Mouse (Mus musculus): ENCODE measurements at regions not wholly inside any gene's neighbourhood (a gene's known extent, or its start where the extent isn't known, plus 50 kb on each side); places are given as distances from the start of the nearest gene placed in this dataset.
A peak's percentile ranks its signal among the peaks of the same experiment; 100 is the strongest.
"Not testable (repeated sequence)": the region's sequence is repeated elsewhere in the genome, so short reads cannot be mapped to it uniquely, and the experiment has no call there.

DNA sequence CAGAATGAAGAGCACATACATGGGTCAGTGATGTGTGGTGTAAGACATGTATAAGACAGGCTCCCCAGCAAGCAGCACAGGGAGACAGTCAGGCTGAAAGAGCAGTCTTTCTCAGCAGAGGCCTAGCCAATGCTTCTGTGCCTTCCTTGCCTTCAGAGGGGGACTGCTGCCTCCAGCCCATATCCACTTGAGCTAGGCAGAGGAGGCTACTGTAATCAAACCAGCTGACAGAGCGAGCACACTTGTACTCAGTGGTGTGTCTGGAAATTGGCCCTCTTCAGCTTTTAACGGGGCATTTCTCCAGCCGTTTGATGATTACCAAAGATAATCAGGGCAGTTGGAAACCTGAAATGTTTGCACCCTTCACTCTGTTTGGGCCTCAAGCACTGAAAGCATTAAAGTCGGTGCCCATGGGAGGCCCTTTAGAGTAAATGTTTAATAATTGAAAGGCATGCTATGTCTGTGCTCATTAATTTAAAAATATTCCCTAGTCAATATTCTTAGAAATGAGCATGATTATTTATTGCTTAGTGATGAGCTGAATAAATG is 326.0 kb upstream of the Gm6657 start:
- no peaks in the 10 kb centered on the region for H3K9me3 ChIP-seq (ENCODE audit: low read length)
- no peaks in the 10 kb centered on the region for H3K36me3 ChIP-seq (ENCODE audit: insufficient read depth, low read length)
- H3K4me3 ChIP-seq (replicated peaks; ENCODE audit: low read length), result no peak overlapping the region
- no peaks in the 10 kb centered on the region for H3K4me1 ChIP-seq (replicated peaks; ENCODE audit: low read depth, low read length)
- TF ChIP-seq POU5F1 (IDR thresholded peaks at IDR 0.05; ENCODE audit: borderline replicate concordance, low read length), result no peak
- no peak for TF ChIP-seq NANOG (IDR thresholded peaks at IDR 0.05; ENCODE audit: borderline replicate concordance, low read length)
- TF ChIP-seq CTCF (conservative IDR thresholded peaks at IDR 0.05; ENCODE audit: low read length), result no peak
- no peaks in the 10 kb centered on the region for H3K27me3 ChIP-seq (ENCODE audit: insufficient read depth, low read length)

DNA sequence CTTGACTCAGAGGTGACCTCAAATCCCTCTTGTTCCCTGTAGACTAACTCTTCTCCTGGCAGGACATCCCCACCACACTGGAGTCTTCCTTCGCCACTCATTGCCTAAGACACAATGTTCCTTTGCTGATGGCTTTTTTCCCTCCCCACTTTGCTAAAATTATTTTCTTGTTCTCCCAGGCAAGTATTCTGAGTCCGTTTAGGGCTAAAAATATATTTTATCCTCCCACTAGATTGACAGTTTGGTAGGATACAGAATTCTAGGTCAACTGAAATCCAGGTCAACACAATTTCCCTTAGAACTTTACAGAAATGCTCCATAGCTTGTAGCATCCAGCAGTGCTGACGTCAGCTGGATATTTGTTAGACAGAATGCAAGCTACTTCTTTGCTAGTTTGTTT is 324.7 kb upstream of the Gm6657 start:
- no peak for TF ChIP-seq POU5F1 (IDR thresholded peaks at IDR 0.05; ENCODE audit: borderline replicate concordance, low read length)
- TF ChIP-seq CTCF (conservative IDR thresholded peaks at IDR 0.05; ENCODE audit: low read length), result no peak
- no peak for TF ChIP-seq NANOG (IDR thresholded peaks at IDR 0.05; ENCODE audit: borderline replicate concordance, low read length)
- no peaks in the 10 kb centered on the region for H3K4me1 ChIP-seq (replicated peaks; ENCODE audit: low read depth, low read length)
- no peaks in the 10 kb centered on the region for H3K27me3 ChIP-seq (ENCODE audit: insufficient read depth, low read length)
- H3K36me3 ChIP-seq (ENCODE audit: insufficient read depth, low read length), result no peaks in the 10 kb centered on the region
- H3K9me3 ChIP-seq (ENCODE audit: low read length), result no peaks in the 10 kb centered on the region
- H3K4me3 ChIP-seq (replicated peaks; ENCODE audit: low read length), result no peak overlapping the region

DNA sequence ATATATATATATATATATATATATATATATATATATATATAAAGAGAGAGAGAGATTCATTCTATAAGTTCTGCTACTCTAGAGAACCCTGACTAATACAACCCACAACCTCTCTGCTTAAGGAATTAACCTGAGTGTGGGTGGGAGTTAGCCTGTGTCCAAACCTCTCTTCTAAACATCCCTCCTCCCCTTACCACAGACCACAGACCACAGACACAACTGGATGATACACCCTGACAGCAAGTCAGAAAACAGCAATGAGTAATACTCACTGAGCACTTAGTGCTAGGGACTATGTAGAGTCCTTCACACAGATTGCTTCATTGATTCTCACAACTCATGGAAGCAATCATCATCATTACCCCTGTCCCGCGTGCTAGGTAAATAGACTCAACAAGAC is 306.7 kb upstream of the Gm6657 start:
- TF ChIP-seq CTCF (conservative IDR thresholded peaks at IDR 0.05; ENCODE audit: low read length) (no peak), NANOG (IDR thresholded peaks at IDR 0.05; ENCODE audit: borderline replicate concordance, low read length) (no peak), POU5F1 (IDR thresholded peaks at IDR 0.05; ENCODE audit: borderline replicate concordance, low read length) (no peak)
- no peaks in the 10 kb centered on the region for H3K36me3 ChIP-seq (ENCODE audit: insufficient read depth, low read length)
- H3K9me3 ChIP-seq (ENCODE audit: low read length), result no peaks in the 10 kb centered on the region
- no peak overlapping the region for H3K4me3 ChIP-seq (replicated peaks; ENCODE audit: low read length)
- H3K4me1 ChIP-seq (replicated peaks; ENCODE audit: low read depth, low read length), result no peaks in the 10 kb centered on the region
- no peaks in the 10 kb centered on the region for H3K27me3 ChIP-seq (ENCODE audit: insufficient read depth, low read length)

DNA sequence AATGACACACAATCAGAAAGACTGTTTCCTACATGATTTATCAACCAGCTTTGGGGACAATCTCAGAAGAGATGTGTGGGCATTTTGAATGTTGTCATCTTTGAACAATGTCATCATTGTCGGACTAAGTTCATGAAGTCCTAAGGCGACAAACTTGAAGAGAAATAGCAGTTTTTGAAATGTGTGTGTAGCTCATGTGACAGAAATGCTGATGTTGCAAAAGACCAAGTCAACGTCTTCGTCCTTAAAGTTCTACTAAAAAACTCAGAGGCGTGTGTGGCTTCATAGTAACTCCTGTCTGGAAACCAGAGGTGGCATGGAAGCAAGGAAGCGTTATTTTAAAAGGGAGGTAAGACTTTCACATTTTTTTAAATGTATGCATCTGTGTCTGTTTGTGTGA is 302.6 kb upstream of the Gm6657 start:
- Histone ChIP-seq H3K4me1 (replicated peaks; ENCODE audit: low read depth, low read length) (no peaks in the 10 kb centered on the region), H3K9me3 (ENCODE audit: low read length) (no peaks in the 10 kb centered on the region), H3K36me3 (ENCODE audit: insufficient read depth, low read length) (no peaks in the 10 kb centered on the region), H3K27me3 (ENCODE audit: insufficient read depth, low read length) (no peaks in the 10 kb centered on the region), H3K4me3 (replicated peaks; ENCODE audit: low read length) (no peak overlapping the region)
- TF ChIP-seq POU5F1 (IDR thresholded peaks at IDR 0.05; ENCODE audit: borderline replicate concordance, low read length) (no peak), CTCF (conservative IDR thresholded peaks at IDR 0.05; ENCODE audit: low read length) (no peak), NANOG (IDR thresholded peaks at IDR 0.05; ENCODE audit: borderline replicate concordance, low read length) (no peak)

DNA sequence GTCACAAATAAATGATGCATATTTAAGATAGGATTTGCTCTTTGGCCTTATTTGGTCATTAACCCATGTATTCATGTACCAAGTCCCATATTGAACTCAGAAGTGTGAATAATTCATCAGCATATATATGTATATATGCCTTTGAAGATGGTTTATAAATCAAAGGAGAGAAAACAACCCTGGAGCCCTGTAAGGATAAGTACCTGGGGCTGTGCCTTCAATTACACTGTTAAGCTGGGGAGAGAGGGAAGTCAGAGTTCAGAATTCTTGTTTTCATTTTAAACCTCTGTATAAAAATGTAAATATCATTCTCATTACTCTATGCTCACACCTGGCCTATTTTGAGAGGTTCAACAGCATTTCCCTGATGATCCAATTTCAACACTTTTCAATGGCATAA is 299.8 kb upstream of the Gm6657 start:
- H3K9me3 ChIP-seq (ENCODE audit: low read length), result no peaks in the 10 kb centered on the region
- TF ChIP-seq CTCF (conservative IDR thresholded peaks at IDR 0.05; ENCODE audit: low read length) (no peak), POU5F1 (IDR thresholded peaks at IDR 0.05; ENCODE audit: borderline replicate concordance, low read length) (no peak), NANOG (IDR thresholded peaks at IDR 0.05; ENCODE audit: borderline replicate concordance, low read length) (no peak)
- no peaks in the 10 kb centered on the region for H3K4me1 ChIP-seq (replicated peaks; ENCODE audit: low read depth, low read length)
- no peaks in the 10 kb centered on the region for H3K36me3 ChIP-seq (ENCODE audit: insufficient read depth, low read length)
- no peak overlapping the region for H3K4me3 ChIP-seq (replicated peaks; ENCODE audit: low read length)
- no peaks in the 10 kb centered on the region for H3K27me3 ChIP-seq (ENCODE audit: insufficient read depth, low read length)

DNA sequence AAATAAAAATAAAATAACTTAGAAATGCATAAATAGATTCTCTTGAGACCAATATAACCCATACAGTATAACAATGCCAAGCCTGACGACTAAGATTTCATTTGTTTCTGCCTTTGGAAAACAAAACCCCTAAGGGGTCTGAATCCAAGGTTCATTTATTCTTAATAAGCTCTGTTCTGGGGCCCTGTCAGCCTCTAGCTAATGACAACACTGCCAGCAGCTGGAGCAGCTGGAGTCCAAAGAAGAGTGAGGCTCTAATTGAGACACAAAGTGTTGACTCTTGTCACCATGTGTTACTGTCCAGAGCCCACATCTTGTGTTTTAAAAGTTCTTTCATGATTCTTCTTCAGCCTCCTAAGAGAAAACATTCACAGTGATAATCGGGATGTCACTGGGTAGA is 298.5 kb upstream of the Gm6657 start:
- Histone ChIP-seq H3K27me3 (ENCODE audit: insufficient read depth, low read length) (no peaks in the 10 kb centered on the region), H3K9me3 (ENCODE audit: low read length) (no peaks in the 10 kb centered on the region), H3K4me1 (replicated peaks; ENCODE audit: low read depth, low read length) (no peaks in the 10 kb centered on the region), H3K36me3 (ENCODE audit: insufficient read depth, low read length) (no peaks in the 10 kb centered on the region), H3K4me3 (replicated peaks; ENCODE audit: low read length) (no peak overlapping the region)
- no peak for TF ChIP-seq CTCF (conservative IDR thresholded peaks at IDR 0.05; ENCODE audit: low read length)
- TF ChIP-seq POU5F1 (IDR thresholded peaks at IDR 0.05; ENCODE audit: borderline replicate concordance, low read length), result no peak
- TF ChIP-seq NANOG (IDR thresholded peaks at IDR 0.05; ENCODE audit: borderline replicate concordance, low read length), result no peak

DNA sequence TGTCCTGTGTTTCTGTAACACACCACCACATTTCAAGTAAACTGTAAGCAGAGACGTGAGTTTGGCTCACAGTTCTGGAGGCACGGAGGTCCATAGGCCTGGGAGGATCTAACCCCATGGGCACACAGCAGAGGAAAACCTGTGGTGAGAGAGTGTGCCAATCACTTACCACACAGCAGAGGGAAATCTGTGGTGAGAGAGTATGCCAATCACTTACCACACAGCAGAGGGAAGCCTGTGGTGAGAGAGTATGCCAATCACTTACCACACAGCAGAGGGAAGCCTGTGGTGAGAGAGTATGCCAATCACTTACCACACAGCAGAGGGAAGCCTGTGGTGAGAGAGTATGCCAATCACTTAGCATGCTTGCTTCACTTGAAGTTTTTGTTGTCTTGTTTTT is 295.1 kb upstream of the Gm6657 start:
- H3K4me1 ChIP-seq (replicated peaks; ENCODE audit: low read depth, low read length); H3K36me3 ChIP-seq (ENCODE audit: insufficient read depth, low read length); H3K27me3 ChIP-seq (ENCODE audit: insufficient read depth, low read length); H3K9me3 ChIP-seq (ENCODE audit: low read length); H3K4me3 ChIP-seq (replicated peaks; ENCODE audit: low read length): not testable (repeated sequence)

DNA sequence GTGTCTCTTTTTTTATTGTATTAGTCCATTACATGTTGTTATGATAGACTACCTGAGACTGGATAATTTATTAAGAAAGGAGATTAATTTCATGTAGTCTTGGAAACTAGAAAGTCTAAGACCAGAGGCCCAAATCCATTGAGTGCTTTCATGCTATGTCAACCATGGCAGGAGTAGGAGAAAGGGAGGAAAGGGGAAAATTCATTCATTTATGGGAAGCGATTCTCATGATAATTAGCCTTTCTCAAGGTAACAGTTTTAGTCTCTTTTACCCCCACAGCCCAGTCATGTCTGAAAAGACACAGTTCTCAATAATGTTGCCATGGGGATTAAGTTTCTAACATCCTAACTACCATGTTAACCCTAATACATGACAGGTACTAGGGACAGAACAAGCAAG is 292.8 kb upstream of the Gm6657 start:
- Histone ChIP-seq H3K27me3 (ENCODE audit: insufficient read depth, low read length) (peaks cover 7% of the 10 kb centered on the region; the same call in 1 of the 2 replicates), H3K36me3 (ENCODE audit: insufficient read depth, low read length) (no peaks in the 10 kb centered on the region), H3K9me3 (ENCODE audit: low read length) (no peaks in the 10 kb centered on the region), H3K4me1 (replicated peaks; ENCODE audit: low read depth, low read length) (no peaks in the 10 kb centered on the region), H3K4me3 (replicated peaks; ENCODE audit: low read length) (no peak overlapping the region)
- no peak for TF ChIP-seq NANOG (IDR thresholded peaks at IDR 0.05; ENCODE audit: borderline replicate concordance, low read length)
- TF ChIP-seq POU5F1 (IDR thresholded peaks at IDR 0.05; ENCODE audit: borderline replicate concordance, low read length), result no peak
- no peak for TF ChIP-seq CTCF (conservative IDR thresholded peaks at IDR 0.05; ENCODE audit: low read length)

DNA sequence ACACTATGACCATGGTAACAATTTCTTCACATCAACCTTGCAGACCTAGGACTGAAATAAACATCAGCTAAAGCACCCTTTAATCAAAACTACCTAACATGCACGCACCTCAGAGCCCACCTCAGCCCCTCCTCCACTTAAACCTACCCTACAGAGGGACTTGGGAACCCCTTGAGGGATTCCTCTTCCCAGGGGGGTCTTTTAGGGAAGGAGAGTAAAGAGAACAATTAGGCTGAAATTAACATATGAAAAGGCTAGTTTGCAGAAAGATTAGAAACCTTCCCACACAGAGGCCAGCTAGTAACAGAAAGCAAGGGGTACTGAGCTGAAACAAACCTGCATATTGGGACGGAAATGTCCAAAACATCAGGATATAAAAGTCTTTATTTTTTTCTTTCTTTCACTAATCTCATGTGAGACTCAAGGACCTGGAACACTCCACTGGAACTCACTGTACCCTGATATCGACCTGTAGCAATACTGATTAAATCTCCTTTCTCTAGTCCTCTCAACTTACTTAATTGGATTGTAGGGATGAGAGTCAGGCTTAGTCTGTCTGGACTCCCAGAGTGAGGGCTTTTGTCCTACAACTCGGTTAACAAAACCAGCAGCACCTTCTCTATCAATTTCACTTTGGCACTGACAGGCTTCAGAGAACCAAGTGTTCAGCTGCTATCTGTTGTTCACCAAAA is 281.0 kb upstream of the Gm6657 start:
- H3K9me3 ChIP-seq (ENCODE audit: low read length), result peaks cover 29% of the 10 kb centered on the region
- peaks cover 15% of the 10 kb centered on the region; the same call in 1 of the 2 replicates for H3K4me1 ChIP-seq (replicated peaks; ENCODE audit: low read depth, low read length)
- TF ChIP-seq NANOG (IDR thresholded peaks at IDR 0.05; ENCODE audit: borderline replicate concordance, low read length) (peak; percentile 60; the same call in 1 of the 2 replicates), POU5F1 (IDR thresholded peaks at IDR 0.05; ENCODE audit: borderline replicate concordance, low read length) (0 out of 2 replicates have a peak, but pooled peaks have one; percentile 31), CTCF (conservative IDR thresholded peaks at IDR 0.05; ENCODE audit: low read length) (no peak)
- H3K27me3 ChIP-seq (ENCODE audit: insufficient read depth, low read length), result peaks cover 78% of the 10 kb centered on the region
- H3K4me3 ChIP-seq (replicated peaks; ENCODE audit: low read length), result no peak overlapping the region
- H3K36me3 ChIP-seq (ENCODE audit: insufficient read depth, low read length), result no peaks in the 10 kb centered on the region

All from E14TG2a.4 (cell line).